In genomic region chr11:105591905-105592304, GRCm38 (mm10) we compare ENCODE assay signal across 9 mouse cellular contexts. TPM values are rescaled to one million over a fixed set of nuclear protein-coding genes. Genes with fewer than 3 reads are reported as not detected.
DNase-seq lines count a peak whose midpoint lies in the region; ATAC-seq and TF ChIP-seq lines count a peak whose summit lies in the region.
"Had no signal": no experiment of that assay in that cellular context is flagged by ENCODE, and none has a peak within 500 bp of the region (broad histone marks: within the 10 kb centered on the region; RNA-seq: fewer than 3 reads in every experiment).

No protein-coding gene starts in this region.

- peak; percentile 49 for TF ChIP-seq CTCF in E14TG2a.4 (conservative IDR thresholded peaks at IDR 0.05; ENCODE audit: low read length)
- TF ChIP-seq CTCF in layer of hippocampus, adult 2 months (conservative IDR thresholded peaks at IDR 0.05) = peak; percentile 96

- no peak overlapping the region for H3K9ac ChIP-seq in kidney, embryonic 16.5 days (replicated peaks; ENCODE audit: low read length)
- H3K9ac ChIP-seq: embryonic facial prominence, embryonic 15.5 days had no signal

- no peaks in the 10 kb centered on the region for H3K27me3 ChIP-seq in kidney, embryonic 16.5 days (ENCODE audit: insufficient read depth, low read length)
- peaks cover 25% of the 10 kb centered on the region for H3K27me3 ChIP-seq in E14TG2a.4 (ENCODE audit: insufficient read depth, low read length)
- H3K27me3 ChIP-seq: embryonic facial prominence, embryonic 15.5 days had no signal

- H3K4me2 ChIP-seq in kidney, embryonic 16.5 days (replicated peaks; ENCODE audit: low read depth, low read length) = no peak overlapping the region

- WGBS in kidney, embryonic 16.5 days = 33% methylated on average over 1 of the region's 1 CpGs

- no peak overlapping the region for H3K4me3 ChIP-seq in kidney, embryonic 16.5 days (ENCODE audit: low read length)
- no peak overlapping the region for H3K4me3 ChIP-seq in E14TG2a.4 (replicated peaks; ENCODE audit: low read length)
- H3K4me3 ChIP-seq in layer of hippocampus, adult 2 months = peak overlapping the region; percentile 87

- H3K27ac ChIP-seq in kidney, embryonic 16.5 days (ENCODE audit: low read length) = no peak overlapping the region
- H3K27ac ChIP-seq in layer of hippocampus, adult 2 months = peak overlapping the region; percentile 97
- H3K27ac ChIP-seq: embryonic facial prominence, embryonic 15.5 days had no signal

- no peaks in the 10 kb centered on the region for H3K9me3 ChIP-seq in kidney, embryonic 16.5 days (ENCODE audit: low read length)
- H3K9me3 ChIP-seq in E14TG2a.4 (ENCODE audit: low read length) = no peaks in the 10 kb centered on the region
- H3K9me3 ChIP-seq: embryonic facial prominence, embryonic 15.5 days had no signal

- no peaks in the 10 kb centered on the region for H3K36me3 ChIP-seq in kidney, embryonic 16.5 days (ENCODE audit: insufficient read depth, low read length)
- no peaks in the 10 kb centered on the region for H3K36me3 ChIP-seq in E14TG2a.4 (ENCODE audit: insufficient read depth, low read length)
- H3K36me3 ChIP-seq: embryonic facial prominence, embryonic 15.5 days had no signal

- H3K4me1 ChIP-seq in kidney, embryonic 16.5 days (ENCODE audit: insufficient read depth, low read length) = peaks cover 11% of the 10 kb centered on the region
- H3K4me1 ChIP-seq in E14TG2a.4 (replicated peaks; ENCODE audit: low read depth, low read length) = peaks cover 10% of the 10 kb centered on the region

- ATAC-seq in kidney, embryonic 16.5 days (ENCODE audit: low FRiP score, low TSS enrichment) = no peak

- DNase-seq in kidney, adult 11 months = peak; percentile 42
- DNase-seq in cerebellum, adult 9-10 months = peak; percentile 77
- peak; percentile 60 to 63 for DNase-seq in heart, adult 9 months (ENCODE audit: low spot score in 2 of 2)
- DNase-seq in layer of hippocampus, adult 2 months (ENCODE audit: low spot score in 2 of 2) = peak; percentile 48 to 83
- peak; percentile 65 for DNase-seq in mesoderm, embryonic 11.5 days (ENCODE audit: low read depth, low spot score)
- peak; percentile 16 for DNase-seq in thymus, postnatal 4 days

RNA-seq across cellular contexts. Expression of gene Tanc2, which starts 2.1 kb away (rescaled TPM):
- 7.1 and 9.3 TPM in 2 replicates for polyA plus RNA-seq in kidney, embryonic 16.5 days (2015; fragmentation: Nextera tagmentation; extraction: Ambion mirVana)
- total RNA-seq in layer of hippocampus, adult 2 months (2021) = 100 to 1,000 TPM; 164 to 177 TPM

Comparison
In these comparisons a context has a peak if more than half of its experiments do, and no peak if none do; other contexts are left out.
1. DNase-seq: peak in every context shown above with its lines; median percentile 77 in cerebellum, adult 9-10 months; 66 in layer of hippocampus, adult 2 months; 65 in mesoderm, embryonic 11.5 days; 62 in heart, adult 9 months; 42 in kidney, adult 11 months; 16 in thymus, postnatal 4 days.